Mouse (Mus musculus): ENCODE measurements at regions not wholly inside any gene's neighbourhood (a gene's known extent, or its start where the extent isn't known, plus 50 kb on each side); places are given as distances from the start of the nearest gene placed in this dataset. TPM values are rescaled to one million over a fixed set of nuclear protein-coding genes. Genes with fewer than 3 reads are reported as not detected.

DNA sequence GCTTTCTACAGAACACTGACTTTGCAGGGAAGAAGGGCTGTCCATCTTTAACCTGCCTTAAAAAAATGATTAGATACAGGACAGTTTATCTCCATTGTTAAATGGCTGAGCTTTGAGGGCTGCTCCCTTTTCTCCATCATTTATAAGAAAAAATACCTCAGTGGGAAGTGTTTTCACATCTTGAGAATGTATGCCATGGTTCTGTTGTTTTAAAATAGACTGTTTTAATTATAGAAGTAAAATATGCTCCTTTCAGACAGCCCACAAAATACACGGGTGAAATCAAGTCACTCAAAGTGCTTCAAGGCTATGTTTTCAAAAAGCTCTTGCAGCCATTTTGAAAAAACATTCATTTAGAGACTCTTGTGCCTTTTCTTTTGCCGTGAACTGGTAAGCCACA is 50.0 kb upstream of the Klf7 start:
- Histone ChIP-seq H3K9ac (ENCODE audit: low read depth, low read length) (no peak overlapping the region), H3K4me1 (replicated peaks; ENCODE audit: control insufficient read depth, insufficient read depth, low read length) (no peaks in the 10 kb centered on the region), H3K4me2 (no peak overlapping the region), H3K27me3 (replicated peaks; ENCODE audit: control insufficient read depth, insufficient read depth, low read length) (no peaks in the 10 kb centered on the region), H3K4me3 (ENCODE audit: low read depth, low read length) (no peak overlapping the region), H3K36me3 (ENCODE audit: control insufficient read depth, insufficient read depth, low read length) (no peaks in the 10 kb centered on the region), H3K9me3 (ENCODE audit: control insufficient read depth, low read length) (no peaks in the 10 kb centered on the region), H3K27ac (ENCODE audit: low read depth, low read length) (no peak overlapping the region)
- ATAC-seq (replicated peaks; ENCODE audit: low FRiP score) (no peak), DNase-seq (ENCODE audit: low spot score) (no peak)
- WGBS: 74% methylated on average over 2 of the region's 2 CpGs

Small RNA genes lying in the stretch of these regions (microRNA-seq; reads per million reads assigned to microRNA genes)
- not detected for gene Gm25748 (ENCODE audit: borderline number of aligned reads)
